Mouse (Mus musculus): Measurements from ENCODE around the gene Fbxl15.

DNA sequence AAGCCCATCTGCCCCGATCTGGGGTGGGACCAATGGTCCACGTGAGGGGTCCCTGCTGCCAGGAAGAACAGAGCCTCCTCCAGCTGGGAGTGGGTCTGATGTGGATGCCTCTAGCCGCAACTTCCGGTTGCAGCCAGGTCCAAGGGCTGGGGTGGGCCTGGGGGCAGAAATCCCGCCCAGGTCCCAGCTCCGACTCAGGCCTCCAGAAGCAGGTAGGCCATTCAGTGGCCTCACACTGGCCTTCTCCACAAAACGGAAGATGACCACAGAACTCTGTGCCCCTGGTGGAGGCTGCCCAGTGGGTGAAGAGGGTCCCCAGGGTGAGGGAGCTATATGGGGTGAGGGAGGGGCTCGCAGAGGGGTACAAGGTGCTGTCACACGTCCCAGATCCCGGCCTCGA, 3.6 kb upstream of the Fbxl15 start:
- TF ChIP-seq CTCF (IDR thresholded peaks at IDR 0.05; ENCODE audit: extremely low read depth, insufficient read depth, low read length) (no peak), POLR2A (IDR thresholded peaks at IDR 0.05; ENCODE audit: extremely low read depth, insufficient read depth, low read length) (no peak)

Measured in cortical plate, adult 2 months (tissue).